Mouse (Mus musculus): ENCODE data around the gene Afg3l1. TPM values are rescaled to one million over a fixed set of nuclear protein-coding genes. Genes with fewer than 3 reads are reported as not detected.
"Not testable (repeated sequence)": the region's sequence is repeated elsewhere in the genome, so short reads cannot be mapped to it uniquely, and the experiment has no call there.

Afg3l1 gene
- 20.4 and 21.5 TPM in 2 replicates for polyA plus RNA-seq (2012; rRNA removed)

GRCm38 (mm10) chr8:123477737-123478258 lies at the start of gene Afg3l1:
TSS of gene Afg3l1 (plus strand) at chr8:123477903.
- no peak for TF ChIP-seq CTCF (IDR thresholded peaks at IDR 0.05; ENCODE audit: extremely low read depth, insufficient read depth, low read length)
- peak; percentile 78 for TF ChIP-seq POLR2A (IDR thresholded peaks at IDR 0.05; ENCODE audit: extremely low read depth, insufficient read depth, low read length)
- H3K4me1 ChIP-seq (ENCODE audit: control insufficient read depth, insufficient read depth, low read length), result peaks cover 2% of the 10 kb centered on the region; the same call in 1 of the 2 replicates
- peak within 1 kb of the TSS; percentile 94 for H3K4me3 ChIP-seq (ENCODE audit: insufficient read depth, low read length)
- peak within 1 kb of the TSS; percentile 99 for H3K27ac ChIP-seq (ENCODE audit: insufficient read depth, low read length)

GRCm38 (mm10) chr8:123428343-123428893 lies 49.3 kb upstream of the Afg3l1 start:
- H3K27ac ChIP-seq (ENCODE audit: insufficient read depth, low read length), result no peak overlapping the region
- no peaks in the 10 kb centered on the region for H3K4me1 ChIP-seq (ENCODE audit: control insufficient read depth, insufficient read depth, low read length)
- no peak overlapping the region for H3K4me3 ChIP-seq (ENCODE audit: insufficient read depth, low read length)
- no peak for TF ChIP-seq CTCF (IDR thresholded peaks at IDR 0.05; ENCODE audit: extremely low read depth, insufficient read depth, low read length)
- no peak for TF ChIP-seq POLR2A (IDR thresholded peaks at IDR 0.05; ENCODE audit: extremely low read depth, insufficient read depth, low read length)

GRCm38 (mm10) chr8:123428939-123429721 lies 48.6 kb upstream of the Afg3l1 start:
- H3K4me1 ChIP-seq (ENCODE audit: control insufficient read depth, insufficient read depth, low read length), result no peaks in the 10 kb centered on the region
- no peak overlapping the region for H3K27ac ChIP-seq (ENCODE audit: insufficient read depth, low read length)
- H3K4me3 ChIP-seq (ENCODE audit: insufficient read depth, low read length), result no peak overlapping the region
- TF ChIP-seq CTCF (IDR thresholded peaks at IDR 0.05; ENCODE audit: extremely low read depth, insufficient read depth, low read length) (no peak), POLR2A (IDR thresholded peaks at IDR 0.05; ENCODE audit: extremely low read depth, insufficient read depth, low read length) (no peak)

GRCm38 (mm10) chr8:123429722-123430013 lies 48.0 kb upstream of the Afg3l1 start:
- H3K4me3 ChIP-seq (ENCODE audit: insufficient read depth, low read length); H3K4me1 ChIP-seq (ENCODE audit: control insufficient read depth, insufficient read depth, low read length); H3K27ac ChIP-seq (ENCODE audit: insufficient read depth, low read length): not testable (repeated sequence)

GRCm38 (mm10) chr8:123430936-123431335 lies 46.8 kb upstream of the Afg3l1 start:
- H3K4me3 ChIP-seq (ENCODE audit: insufficient read depth, low read length); H3K4me1 ChIP-seq (ENCODE audit: control insufficient read depth, insufficient read depth, low read length); H3K27ac ChIP-seq (ENCODE audit: insufficient read depth, low read length): not testable (repeated sequence)

- no peak overlapping the region for H3K27ac ChIP-seq (ENCODE audit: insufficient read depth, low read length)
- TF ChIP-seq CTCF (IDR thresholded peaks at IDR 0.05; ENCODE audit: extremely low read depth, insufficient read depth, low read length), result no peak
- TF ChIP-seq POLR2A (IDR thresholded peaks at IDR 0.05; ENCODE audit: extremely low read depth, insufficient read depth, low read length), result no peak
- no peaks in the 10 kb centered on the region for H3K4me1 ChIP-seq (ENCODE audit: control insufficient read depth, insufficient read depth, low read length)
- H3K4me3 ChIP-seq (ENCODE audit: insufficient read depth, low read length), result no peak overlapping the region
Measured at GRCm38 (mm10) chr8:123431616-123432365, 45.9 kb upstream of the Afg3l1 start.

- H3K27ac ChIP-seq (ENCODE audit: insufficient read depth, low read length), result no peak overlapping the region
- no peak overlapping the region for H3K4me3 ChIP-seq (ENCODE audit: insufficient read depth, low read length)
- TF ChIP-seq CTCF (IDR thresholded peaks at IDR 0.05; ENCODE audit: extremely low read depth, insufficient read depth, low read length) (no peak), POLR2A (IDR thresholded peaks at IDR 0.05; ENCODE audit: extremely low read depth, insufficient read depth, low read length) (no peak)
- no peaks in the 10 kb centered on the region for H3K4me1 ChIP-seq (ENCODE audit: control insufficient read depth, insufficient read depth, low read length)
Measured at GRCm38 (mm10) chr8:123432381-123432780, 45.3 kb upstream of the Afg3l1 start.

- not testable (repeated sequence) for H3K27ac ChIP-seq (ENCODE audit: insufficient read depth, low read length); H3K4me1 ChIP-seq (ENCODE audit: control insufficient read depth, insufficient read depth, low read length); H3K4me3 ChIP-seq (ENCODE audit: insufficient read depth, low read length)
Measured at GRCm38 (mm10) chr8:123433241-123433974, 44.3 kb upstream of the Afg3l1 start.

- TF ChIP-seq CTCF (IDR thresholded peaks at IDR 0.05; ENCODE audit: extremely low read depth, insufficient read depth, low read length), result no peak
- TF ChIP-seq POLR2A (IDR thresholded peaks at IDR 0.05; ENCODE audit: extremely low read depth, insufficient read depth, low read length), result no peak
- no peaks in the 10 kb centered on the region for H3K4me1 ChIP-seq (ENCODE audit: control insufficient read depth, insufficient read depth, low read length)
Measured at GRCm38 (mm10) chr8:123441788-123442187, 35.9 kb upstream of the Afg3l1 start.

More at GRCm38 (mm10) chr8:123441788-123442187, 35.9 kb upstream of the Afg3l1 start:
- Histone ChIP-seq H3K4me3 (ENCODE audit: insufficient read depth, low read length) (no peak overlapping the region), H3K27ac (ENCODE audit: insufficient read depth, low read length) (no peak overlapping the region)
